Mouse (Mus musculus): Measurements from ENCODE around the gene Pgf.

Gene Pgf

GRCm38 (mm10) chr12:85192461-85193108 lies 15.0 kb upstream of the Pgf start:
- DNase-seq (ENCODE audit: extremely low read depth, insufficient read length, low spot score): peak; percentile 88

DNA sequence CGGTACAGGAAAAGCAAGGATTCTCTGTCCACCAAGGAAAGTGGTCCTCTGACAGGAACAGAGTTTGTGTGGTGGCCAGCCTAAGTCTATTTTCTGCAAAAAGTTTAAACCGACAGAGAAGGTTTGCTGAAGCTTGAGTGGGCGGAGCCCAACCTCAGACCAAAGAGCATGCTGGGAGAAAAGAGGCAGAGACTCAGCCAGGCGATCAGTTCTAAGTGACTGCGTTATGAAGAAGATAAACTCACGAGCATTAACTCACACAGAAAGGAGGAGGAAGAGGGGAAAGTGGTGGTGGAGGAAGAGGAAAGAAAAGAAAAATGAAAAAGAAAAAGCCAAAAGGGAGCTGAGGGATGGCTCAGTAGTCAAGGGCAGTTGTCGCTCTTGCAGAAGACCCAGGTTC lies 12.7 kb upstream of the Pgf start:
- no peak for DNase-seq (ENCODE audit: extremely low read depth, insufficient read length, low spot score)

DNA sequence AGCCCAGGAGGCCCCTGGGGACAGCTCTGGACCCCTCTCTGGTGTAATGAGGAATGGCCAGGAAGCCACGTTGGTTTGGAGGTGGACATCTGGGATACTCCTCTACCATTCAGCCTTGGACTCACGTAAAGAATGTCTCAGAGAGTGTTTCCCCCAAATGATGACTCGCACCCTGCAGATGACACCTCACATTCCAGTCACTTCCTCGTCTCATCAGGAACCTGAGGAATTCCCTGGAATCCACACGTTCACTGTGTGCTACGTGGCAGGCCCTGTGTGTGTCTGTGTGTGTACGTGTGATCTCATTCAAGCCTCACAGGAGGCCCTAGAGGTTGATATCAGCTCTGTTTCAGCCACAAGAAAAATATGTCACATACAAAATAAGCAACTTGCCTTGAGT lies 8.8 kb upstream of the Pgf start:
- peak; percentile 53 for DNase-seq (ENCODE audit: extremely low read depth, insufficient read length, low spot score)

GRCm38 (mm10) chr12:85185810-85186209 lies 8.2 kb upstream of the Pgf start:
- DNase-seq (ENCODE audit: extremely low read depth, insufficient read length, low spot score): peak; percentile 60

DNA sequence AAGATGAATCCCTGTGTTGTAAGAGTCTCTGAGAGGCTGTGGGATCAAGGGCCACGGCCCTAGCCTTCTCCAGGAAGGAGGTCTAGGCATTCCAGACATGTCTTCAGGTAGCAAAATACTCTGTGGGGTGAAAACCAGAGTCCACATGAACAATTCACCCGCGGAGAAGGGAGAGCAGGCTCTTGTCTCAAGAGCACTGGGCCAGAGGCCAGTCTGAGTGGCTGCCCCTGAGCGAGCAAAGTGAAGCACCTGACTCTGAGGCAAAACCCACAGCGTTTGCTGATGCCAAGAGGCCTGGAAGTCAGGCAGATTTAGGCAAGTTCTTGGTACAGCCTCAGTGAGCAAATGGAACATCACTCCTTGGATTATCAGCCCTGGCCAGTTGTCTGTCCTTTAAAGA lies 6.5 kb upstream of the Pgf start:
- DNase-seq (ENCODE audit: extremely low read depth, insufficient read length, low spot score): no peak

GRCm38 (mm10) chr12:85182898-85183297 lies 5.3 kb upstream of the Pgf start:
- no peak for DNase-seq (ENCODE audit: extremely low read depth, insufficient read length, low spot score)

- DNase-seq (ENCODE audit: extremely low read depth, insufficient read length, low spot score): no peak
Observed at GRCm38 (mm10) chr12:85182345-85182643, 4.7 kb upstream of the Pgf start.

DNA sequence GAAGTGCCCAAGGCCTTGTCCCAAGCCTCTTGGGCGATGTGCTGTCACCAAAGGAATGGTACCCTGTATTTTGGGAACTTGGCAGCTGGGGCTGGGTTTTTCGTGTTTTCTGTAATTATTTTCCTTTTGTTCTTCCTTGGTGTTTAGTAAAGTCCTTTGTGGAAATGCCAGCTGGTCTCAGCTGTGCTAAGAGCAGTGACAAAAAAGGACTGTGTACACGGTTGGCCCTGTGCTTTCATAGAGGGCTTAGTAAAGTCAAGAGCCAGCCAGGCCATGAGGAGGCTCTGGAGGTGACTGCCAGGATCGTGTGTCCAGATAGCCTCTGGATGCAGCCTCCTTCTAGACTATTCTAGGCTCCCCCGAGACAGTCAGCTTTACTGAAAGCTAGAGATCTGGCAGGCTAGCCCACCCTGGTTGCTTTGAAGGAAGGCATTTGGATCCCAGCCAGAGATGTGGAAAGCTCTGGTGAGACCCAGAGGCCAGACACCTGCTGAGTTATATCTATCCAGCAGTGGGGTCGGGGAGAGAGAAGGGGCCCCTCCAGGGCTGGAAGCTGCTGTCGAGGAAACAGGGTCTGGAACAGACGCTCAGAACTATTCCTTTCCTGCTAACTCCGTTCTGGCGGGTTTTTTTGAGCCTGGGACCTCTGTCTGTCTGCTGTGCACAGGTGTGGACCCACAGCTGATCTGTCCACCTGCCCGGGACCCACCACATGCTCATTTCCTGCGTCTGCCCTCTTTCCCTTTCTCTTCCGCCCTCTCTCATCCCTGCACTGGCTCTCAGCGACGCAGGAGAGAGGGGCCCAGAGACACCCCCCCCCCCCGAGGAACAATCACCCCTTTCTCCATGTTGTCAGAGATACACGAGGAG lies 4.1 kb upstream of the Pgf start:
- no peak for DNase-seq (ENCODE audit: extremely low read depth, insufficient read length, low spot score)

GRCm38 (mm10) chr12:85178294-85178693 lies 704 bp upstream of the Pgf start:
- no peak for DNase-seq (ENCODE audit: extremely low read depth, insufficient read length, low spot score)

- no peak for DNase-seq (ENCODE audit: extremely low read depth, insufficient read length, low spot score)
Observed at GRCm38 (mm10) chr12:85176846-85177523, 605 bp downstream of the Pgf start.

GRCm38 (mm10) chr12:85175926-85176845 lies 1.4 kb downstream of the Pgf start:
- DNase-seq (ENCODE audit: extremely low read depth, insufficient read length, low spot score): peak; percentile 51

GRCm38 (mm10) chr12:85175087-85175675 lies 2.4 kb downstream of the Pgf start:
- DNase-seq (ENCODE audit: extremely low read depth, insufficient read length, low spot score): no peak

DNA sequence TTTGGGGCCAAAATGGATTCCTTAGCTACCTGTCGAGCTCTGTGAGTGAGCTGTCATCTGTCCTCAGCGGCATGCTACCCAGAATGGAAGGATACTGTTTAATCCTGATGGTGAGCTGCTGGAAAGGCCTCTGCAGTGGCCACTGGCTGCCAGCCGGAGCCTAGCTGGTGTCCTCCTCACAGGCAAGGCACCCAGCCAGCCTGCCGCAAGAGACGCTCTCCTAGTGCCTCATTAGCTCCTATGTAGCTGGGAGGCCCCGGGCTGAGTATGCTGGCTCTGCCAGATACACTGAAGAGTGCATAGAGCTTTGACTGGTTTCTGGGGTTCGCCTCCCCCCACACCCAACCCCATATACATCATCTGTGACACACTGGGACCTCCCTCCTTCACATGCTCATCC lies 3.6 kb downstream of the Pgf start:
- no peak for DNase-seq (ENCODE audit: extremely low read depth, insufficient read length, low spot score)

- no peak for DNase-seq (ENCODE audit: extremely low read depth, insufficient read length, low spot score)
Observed at GRCm38 (mm10) chr12:85170948-85171307, 6.7 kb downstream of the Pgf start.

GRCm38 (mm10) chr12:85170284-85170947 lies 7.2 kb downstream of the Pgf start:
- DNase-seq (ENCODE audit: extremely low read depth, insufficient read length, low spot score): peak; percentile 34

GRCm38 (mm10) chr12:85169877-85170276 lies 7.7 kb downstream of the Pgf start:
- DNase-seq (ENCODE audit: extremely low read depth, insufficient read length, low spot score): peak; percentile 41

DNA sequence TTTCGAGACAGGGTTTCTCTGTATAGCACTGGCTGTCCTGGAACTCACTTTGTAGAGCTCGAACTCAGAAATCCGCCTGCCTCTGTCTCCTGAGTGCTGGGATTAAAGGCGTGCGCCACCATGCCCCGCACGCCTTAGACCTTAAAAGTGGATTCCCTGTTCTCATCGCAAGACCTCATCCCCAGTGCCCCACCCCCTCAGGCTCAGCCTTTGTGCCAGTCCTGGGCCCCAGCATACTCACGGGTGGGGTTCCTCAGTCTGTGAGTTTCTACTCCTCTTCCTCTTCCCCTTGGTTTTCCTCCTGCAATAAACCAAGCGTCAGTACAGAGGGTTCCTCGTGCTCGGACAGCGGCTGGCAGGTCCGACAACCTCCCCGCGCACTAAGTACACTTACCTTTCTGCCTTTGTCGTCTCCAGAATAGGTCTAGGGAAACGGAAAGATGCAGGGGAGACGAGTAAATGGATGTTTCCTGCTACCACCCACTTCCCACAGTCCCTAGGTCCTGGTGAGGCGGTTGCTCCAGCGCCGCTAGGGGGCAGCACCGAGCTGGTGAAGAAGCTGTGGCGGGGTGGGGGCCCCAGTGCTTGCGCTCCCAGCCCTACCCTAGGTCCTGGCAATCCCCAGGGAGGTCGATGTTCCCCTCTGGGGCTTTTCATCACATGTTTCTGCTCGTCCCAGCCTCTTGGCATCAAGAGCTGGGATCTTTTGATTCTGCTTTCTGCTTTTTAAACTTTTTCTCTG lies 8.3 kb downstream of the Pgf start:
- peak; percentile 75 for DNase-seq (ENCODE audit: extremely low read depth, insufficient read length, low spot score)

GRCm38 (mm10) chr12:85166631-85167030 lies 11.0 kb downstream of the Pgf start:
- no peak for DNase-seq (ENCODE audit: extremely low read depth, insufficient read length, low spot score)

GRCm38 (mm10) chr12:85164996-85165395 lies 12.6 kb downstream of the Pgf start:
- no peak for DNase-seq (ENCODE audit: extremely low read depth, insufficient read length, low spot score)

Measured in 3134 (cell line).